Mouse (Mus musculus): ENCODE data around the gene Adh6a.

GRCm38 (mm10) chr3:138347041-138347440 is 34.0 kb downstream of the Adh6a start:
- TF ChIP-seq CTCF (IDR thresholded peaks at IDR 0.05; ENCODE audit: borderline replicate concordance, control insufficient read depth, extremely low read depth, insufficient read depth, low read length, poor library complexity) (no peak), POLR2A (IDR thresholded peaks at IDR 0.05; ENCODE audit: control insufficient read depth, extremely low read depth, insufficient read depth, low read length, poor library complexity) (no peak)
